Mouse (Mus musculus): ENCODE results near the gene Mtch2. TPM values are rescaled to one million over a fixed set of nuclear protein-coding genes. Genes with fewer than 3 reads are reported as not detected.

The Mtch2 gene
- polyA plus RNA-seq, 1 experiment, result 130 TPM

DNA sequence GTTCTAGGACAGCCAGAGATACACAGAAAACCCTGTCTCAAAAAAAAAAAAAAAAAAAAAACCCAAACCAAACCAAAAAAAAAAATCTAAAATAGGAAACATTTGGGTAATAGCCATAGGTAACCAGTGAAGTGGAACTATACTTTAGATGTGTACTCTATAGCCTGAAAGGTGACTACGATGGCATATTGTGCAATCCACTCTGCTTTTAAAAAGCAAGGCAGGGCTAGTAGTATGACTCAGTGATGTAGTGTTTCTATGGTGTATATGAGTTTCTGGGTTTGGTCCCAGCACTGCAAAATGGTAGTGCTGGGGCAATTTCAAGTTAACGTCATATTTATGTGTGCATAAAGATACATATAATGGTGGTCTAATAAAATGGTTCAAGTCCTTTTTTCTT is 59.8 kb downstream of the Mtch2 start:
- no peak for DNase-seq (ENCODE audit: low read depth)

DNA sequence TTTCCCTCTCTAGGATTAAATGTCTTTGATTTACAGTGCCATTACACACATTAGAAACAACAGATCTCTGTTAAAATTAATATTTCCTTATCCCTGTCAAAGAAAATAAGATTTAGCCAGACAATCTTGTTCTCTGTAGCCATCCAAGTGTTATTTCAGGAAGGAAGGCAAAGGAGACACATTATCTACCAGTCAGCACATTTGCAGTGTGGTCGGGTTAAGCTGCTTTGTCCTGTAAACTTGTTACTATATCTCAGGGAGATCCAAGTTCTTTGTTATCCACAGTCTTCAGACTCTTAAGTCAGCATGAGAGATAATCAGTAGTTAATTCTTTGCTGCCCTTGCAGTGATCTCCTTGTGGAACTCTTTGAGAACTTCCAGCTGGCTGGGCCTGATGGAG is 63.9 kb downstream of the Mtch2 start:
- no peak for DNase-seq (ENCODE audit: low read depth)

DNA sequence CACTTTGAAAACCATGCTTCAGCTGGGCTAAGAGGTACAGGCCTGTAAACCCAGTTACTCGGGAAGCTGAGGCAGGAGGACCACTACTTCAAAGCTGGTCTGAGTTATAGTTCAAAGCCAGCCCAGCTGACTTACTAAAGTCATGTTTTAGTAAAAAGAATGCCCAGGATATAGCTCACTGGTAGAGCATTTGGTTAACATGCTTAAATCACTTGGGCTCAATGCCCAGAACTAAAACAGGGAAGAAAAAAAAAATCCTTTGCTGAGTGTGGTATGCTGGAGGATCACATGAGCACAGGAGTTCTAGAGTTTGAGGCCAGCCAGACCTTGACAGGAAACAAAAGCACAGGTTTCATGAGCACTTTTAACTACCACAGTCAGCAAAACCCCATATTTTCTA is 64.7 kb downstream of the Mtch2 start:
- DNase-seq (ENCODE audit: low read depth), result no peak

DNA sequence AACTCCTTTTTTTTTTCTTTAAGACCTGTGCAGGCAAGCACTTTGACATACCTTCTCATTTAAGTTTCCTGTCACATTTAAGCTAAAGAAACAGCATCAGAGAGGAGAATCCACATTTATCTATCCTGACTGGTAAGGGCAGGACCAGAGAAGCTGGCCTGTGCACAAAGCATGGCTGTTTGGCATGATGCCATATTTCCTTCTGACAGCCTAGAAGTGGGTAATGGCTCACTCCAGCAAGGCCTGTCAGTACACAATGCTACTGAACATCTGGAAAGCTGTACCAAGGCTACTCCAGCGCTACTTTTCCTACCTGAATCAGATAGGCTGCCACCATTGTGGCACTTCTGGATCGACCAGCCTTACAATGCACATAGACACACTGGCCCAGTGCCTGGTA is 66.7 kb downstream of the Mtch2 start:
- no peak for DNase-seq (ENCODE audit: low read depth)

DNA sequence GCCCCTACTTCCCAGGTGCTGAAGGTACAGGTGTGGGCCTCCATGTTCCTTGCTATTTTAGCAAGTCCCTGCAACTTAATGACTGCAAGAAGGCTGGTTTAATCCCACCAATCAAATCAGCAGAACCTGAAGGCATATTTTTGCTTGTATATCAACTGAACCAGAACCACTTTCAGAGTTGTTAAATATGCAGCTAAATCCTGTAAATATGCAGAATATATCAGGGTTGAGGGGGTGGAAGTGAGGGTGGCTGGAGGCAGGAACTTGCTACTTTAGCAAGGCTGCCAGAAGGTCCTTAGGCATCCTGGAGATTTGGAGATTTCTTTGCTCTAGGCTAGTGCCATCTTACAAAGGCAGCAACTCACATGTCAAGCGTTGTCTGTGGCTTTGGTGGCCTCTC is 68.6 kb downstream of the Mtch2 start:
- no peak for DNase-seq (ENCODE audit: low read depth)

Other genes with a start within 250 kb of the Mtch2 start
- 6.8 and 8.1 TPM in 2 replicates for gene Nup160, start 169.9 kb upstream of the Mtch2 start, polyA plus RNA-seq (2012; rRNA removed)
- 30.0 and 36.1 TPM in 2 replicates for gene Fnbp4, start 101.8 kb upstream of the Mtch2 start, polyA plus RNA-seq (2012; rRNA removed)
- gene Agbl2, start 64.4 kb upstream of the Mtch2 start, polyA plus RNA-seq (2012; rRNA removed), result 0.73 and 0.77 TPM in 2 replicates
- 14.6 and 19.6 TPM in 2 replicates for gene C1qtnf4, start 38.7 kb downstream of the Mtch2 start, polyA plus RNA-seq (2012; rRNA removed)
- gene Kbtbd4, start 57.6 kb downstream of the Mtch2 start, polyA plus RNA-seq (2012; rRNA removed), result 16.0 and 16.7 TPM in 2 replicates
- 177 and 223 TPM in 2 replicates for gene Ndufs3, start 57.7 kb downstream of the Mtch2 start, polyA plus RNA-seq (2012; rRNA removed)
- 40.5 and 43.6 TPM in 2 replicates for gene Celf1, start 93.2 kb downstream of the Mtch2 start, polyA plus RNA-seq (2012; rRNA removed)
- gene Rapsn, start 188.5 kb downstream of the Mtch2 start, polyA plus RNA-seq (2012; rRNA removed), result 0.41 and 0.53 TPM in 2 replicates
- 103 and 106 TPM in 2 replicates for gene Psmc3, start 206.9 kb downstream of the Mtch2 start, polyA plus RNA-seq (2012; rRNA removed)
- gene Slc39a13, start 223.3 kb downstream of the Mtch2 start, polyA plus RNA-seq (2012; rRNA removed), result 71.2 and 84.5 TPM in 2 replicates
- gene Spi1, start 235.2 kb downstream of the Mtch2 start, polyA plus RNA-seq (2012; rRNA removed), result 21.1 and 32.3 TPM in 2 replicates

All from gonadal fat pad, adult 2 months (tissue).